Mouse (Mus musculus): ENCODE data around the gene Zfp748.
A peak's percentile ranks its signal among the peaks of the same experiment; 100 is the strongest.

Gene Zfp748

DNA sequence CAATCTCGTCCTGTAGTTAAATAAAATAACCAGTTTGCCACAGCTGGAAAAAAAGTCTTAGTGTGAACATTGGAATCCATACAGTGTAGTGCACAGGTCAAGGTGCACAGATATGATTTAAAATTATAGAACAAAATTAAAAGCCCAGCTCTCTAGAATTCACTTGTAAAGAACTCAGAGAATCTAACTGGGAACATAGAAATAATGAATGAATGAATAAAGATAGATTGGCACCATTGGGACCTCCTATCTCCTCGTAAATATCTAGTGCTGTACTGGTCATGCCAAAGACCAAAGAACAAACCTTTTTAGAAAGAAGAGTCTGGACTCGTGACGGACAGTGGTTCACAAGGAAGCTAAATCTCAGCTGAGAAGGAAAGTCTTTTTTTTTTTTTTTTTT, at the start of gene Zfp748:
TSS of gene Zfp748 (minus strand) at position 101 of the 400 bp plus-strand sequence.
- no peak for DNase-seq (ENCODE audit: low spot score)

DNA sequence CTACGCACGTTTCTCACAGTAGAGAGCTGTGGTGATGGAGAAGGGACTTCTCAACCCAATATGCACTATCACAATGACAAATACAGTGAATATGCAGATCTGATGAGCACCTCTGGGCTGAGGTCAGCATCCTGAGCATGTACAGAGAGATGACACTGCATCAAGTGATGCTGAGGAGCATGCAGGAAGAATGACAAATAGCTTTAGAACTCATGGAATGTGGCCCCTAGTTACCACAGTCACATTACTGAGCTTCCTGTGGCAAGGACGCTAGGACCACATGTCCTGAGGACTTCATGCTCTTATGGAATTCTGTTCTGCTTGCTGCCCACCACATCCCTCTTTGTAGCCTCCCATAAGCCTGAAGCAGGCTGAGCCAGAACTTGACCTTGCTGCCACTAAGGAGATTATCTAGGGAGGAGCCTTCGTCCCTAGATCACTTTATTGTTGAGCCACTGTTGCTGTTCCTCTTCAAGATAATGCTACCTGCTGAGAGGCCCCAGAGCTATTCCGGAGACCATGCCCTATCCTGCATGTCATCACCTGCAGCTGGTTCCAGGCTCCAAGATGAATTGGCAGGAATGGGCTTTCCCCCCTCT, 19.1 kb upstream of the Zfp748 start:
- no peak for DNase-seq (ENCODE audit: low spot score)

DNA sequence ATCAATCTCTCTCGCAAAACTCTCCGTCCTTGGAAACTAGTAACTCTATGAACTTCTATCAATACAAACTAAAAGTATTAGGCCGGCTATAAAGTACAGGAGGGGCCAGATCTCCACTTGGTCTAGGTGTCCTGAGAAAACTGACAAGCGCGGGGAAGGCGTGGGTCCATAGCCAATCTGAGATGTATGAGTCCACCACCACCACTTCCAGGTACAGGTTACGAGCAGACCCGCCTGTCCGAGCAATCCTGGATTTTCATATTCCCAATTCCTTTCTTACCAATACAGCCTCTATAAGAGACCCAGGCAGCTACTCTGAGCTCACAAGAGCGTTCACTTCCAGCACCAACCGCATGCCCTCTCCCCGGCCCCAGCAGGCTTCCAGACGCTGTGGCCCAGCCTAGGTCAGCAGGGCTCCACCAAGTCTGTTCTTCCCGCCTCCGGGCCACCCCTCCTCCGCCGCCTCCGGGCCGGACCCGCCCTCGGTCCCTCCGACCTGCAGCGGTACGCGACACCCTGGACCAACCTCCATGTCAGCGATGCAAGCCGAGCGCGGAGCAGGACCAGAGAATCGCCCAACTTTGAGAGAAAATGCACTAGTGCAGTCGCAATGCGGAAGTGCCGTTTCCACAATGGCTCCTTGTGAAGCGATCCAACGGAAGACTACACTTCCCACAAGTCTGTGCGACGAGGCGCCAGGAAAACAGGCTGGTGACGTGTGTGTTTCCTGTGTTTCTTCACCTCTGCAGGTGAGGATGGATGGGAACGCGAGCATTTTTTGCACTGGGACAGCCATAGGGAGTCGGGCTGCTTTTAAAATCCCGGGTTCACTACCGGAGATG, 904 bp downstream of the Zfp748 start:
- peak; percentile 76 for DNase-seq (ENCODE audit: low spot score)

DNA sequence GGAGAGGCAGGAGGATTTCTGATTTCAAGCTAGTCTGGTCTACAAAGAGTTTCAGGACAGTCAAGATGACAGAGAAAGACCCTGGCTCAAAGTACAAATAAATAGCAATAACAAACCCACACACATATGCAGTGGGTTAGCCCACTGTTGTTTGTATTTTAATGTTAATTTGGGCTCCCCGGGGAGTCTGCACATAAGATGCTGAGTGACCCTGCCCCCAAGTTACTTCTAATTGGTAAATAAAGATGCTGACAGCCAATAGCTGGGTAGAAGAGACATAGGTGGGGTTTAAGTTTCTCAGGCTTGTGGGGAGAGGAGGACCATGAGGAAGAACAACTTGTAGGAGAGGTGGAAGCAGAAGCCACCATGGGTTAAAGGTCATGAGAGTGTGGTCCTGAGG, 7.7 kb downstream of the Zfp748 start:
- no peak for DNase-seq (ENCODE audit: low spot score)

DNA sequence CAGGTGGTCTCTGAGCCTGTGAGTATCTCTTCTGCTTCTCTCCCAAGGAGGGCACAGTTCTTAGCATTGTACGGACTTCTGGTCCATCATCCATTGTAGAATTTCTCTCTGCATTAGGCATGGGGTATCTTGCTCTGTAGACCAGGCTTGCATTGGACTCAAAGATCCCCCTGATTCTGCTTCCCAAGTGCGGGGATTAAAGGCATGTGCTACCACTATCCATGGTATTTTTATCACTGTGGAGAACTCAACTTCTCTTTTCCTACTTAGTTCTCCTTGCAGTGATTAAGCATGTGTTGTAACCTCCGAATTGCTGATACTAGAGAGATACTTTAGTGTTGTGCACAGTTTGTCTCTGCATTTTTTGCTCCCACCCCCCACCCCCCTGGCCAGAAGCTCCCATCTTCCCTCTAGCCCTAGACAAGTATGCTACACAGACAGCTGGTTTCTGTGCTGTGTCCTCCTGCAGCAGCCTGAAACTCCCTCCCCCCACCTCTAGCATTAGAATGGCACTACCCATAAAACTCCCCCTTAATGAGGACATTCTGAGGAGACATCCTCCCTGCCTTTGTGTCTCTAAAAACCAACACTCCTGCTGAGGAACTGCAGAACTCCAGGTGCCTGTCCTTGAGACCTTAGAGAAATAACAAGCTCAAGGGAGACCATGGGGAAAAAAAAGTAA, 26.4 kb downstream of the Zfp748 start:
- no peak for DNase-seq (ENCODE audit: low spot score)

DNA sequence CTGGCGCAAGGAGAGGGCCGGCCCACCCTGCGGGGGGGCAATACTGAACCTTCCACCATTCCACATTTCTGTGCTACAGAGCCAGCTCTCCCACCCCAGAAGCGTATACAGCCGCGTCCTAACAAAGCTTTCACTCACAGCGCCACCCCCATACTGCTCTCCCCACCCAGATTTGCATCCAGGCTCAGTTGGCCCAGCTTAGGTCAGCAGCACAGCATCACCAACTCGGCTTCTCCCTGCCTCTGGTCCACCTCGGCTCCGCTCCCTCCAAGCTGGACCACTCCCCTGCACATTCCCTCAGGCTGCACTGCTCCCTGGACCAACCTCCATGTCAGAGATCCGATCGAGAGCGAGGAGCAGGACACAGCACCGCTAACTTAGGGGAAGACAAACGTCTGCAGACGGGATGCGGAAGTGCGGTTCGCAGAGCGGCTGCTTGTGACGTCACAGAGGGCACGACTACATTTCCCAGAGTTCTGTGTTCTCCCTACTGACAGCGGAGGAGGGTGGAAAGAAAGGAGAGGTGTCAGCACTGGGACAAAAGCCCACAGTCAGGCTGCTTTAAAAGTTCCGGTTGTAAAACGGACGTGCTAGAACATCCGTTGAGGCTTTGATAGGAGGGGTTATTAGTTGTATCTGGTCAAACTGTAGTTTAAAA, 27.7 kb downstream of the Zfp748 start, which contains the start of the genes Gm26965 and Zfp87:
TSS of gene Gm26965 (minus strand) at position 399 of the 658 bp plus-strand sequence.
TSS of gene Zfp87 (minus strand) at position 425 of the 658 bp plus-strand sequence.
- DNase-seq (ENCODE audit: low spot score): peak; percentile 86

DNA sequence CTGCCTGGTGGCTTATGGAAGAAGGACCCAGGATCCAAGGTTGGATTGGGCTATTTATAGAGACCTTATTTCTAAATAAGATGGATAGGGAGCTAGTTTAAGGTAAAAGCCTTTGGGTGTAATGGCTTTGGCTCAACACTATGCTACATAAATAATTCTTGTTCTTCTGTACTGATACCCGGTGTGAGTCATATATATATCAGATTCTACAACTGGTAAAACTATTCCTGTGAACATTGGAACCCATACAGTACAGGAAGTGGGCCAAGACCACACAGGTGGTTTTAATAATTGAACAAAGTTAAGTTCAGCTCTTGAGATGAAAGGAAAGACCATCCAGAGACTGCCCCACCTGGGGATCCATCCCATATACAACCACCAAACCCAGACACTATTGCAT, 52.7 kb downstream of the Zfp748 start:
- no peak for DNase-seq (ENCODE audit: low spot score)

DNA sequence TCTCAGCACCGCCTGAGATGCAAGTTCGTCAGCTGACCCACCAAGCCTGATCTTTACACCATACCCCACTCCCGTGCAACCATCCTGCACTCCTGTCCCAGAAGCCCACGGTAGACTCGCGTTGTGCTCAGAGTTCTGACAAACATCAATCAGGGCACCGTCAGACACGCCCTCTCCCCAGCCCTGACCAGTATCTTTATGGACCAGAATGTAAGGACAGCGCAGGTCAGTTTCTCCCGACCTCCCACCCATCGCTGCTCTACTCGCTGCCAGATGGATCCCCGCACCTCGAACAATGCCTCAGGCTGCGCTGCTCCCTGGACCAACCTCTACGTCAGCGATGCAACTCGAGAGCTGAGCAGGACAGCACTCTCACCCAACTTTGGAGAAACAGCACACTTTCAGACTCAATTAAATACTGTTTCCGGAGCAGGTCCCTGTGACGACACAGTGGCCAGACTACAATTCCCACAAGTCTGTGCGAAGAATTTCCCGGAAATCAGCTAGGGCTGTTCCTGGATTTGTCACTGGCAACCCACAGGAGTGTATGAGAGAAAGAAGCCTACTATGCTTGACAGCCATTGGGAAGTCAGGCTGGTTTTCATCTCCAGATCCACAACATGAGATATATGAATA, 53.4 kb downstream of the Zfp748 start, which contains the start of gene Zfp58:
TSS of gene Zfp58 (minus strand) at position 472 of the 636 bp plus-strand sequence.
- peak; percentile 68 for DNase-seq (ENCODE audit: low spot score)

DNA sequence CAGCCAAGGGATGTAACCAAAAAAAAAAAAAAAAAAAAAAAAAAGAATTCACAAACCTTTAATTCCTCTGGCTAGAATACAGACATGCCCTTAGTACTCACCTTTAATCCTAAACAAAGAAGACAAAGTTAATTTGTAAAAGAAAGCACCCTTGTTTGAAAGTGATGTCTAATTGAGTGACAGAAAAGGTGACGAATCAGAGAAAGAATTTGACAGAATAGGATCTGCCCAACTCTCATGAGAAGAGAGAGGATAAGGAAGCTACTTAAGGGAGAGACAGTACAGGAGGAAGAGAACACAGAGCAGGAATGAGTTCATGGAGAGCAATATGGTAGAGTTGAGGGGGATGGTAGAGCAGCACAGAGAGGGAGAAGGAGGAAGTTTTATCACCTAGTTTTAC, 58.0 kb downstream of the Zfp748 start:
- no peak for DNase-seq (ENCODE audit: low spot score)
